Mouse (Mus musculus): Measurements from ENCODE around the gene Csnk2b.

The Csnk2b gene

DNA sequence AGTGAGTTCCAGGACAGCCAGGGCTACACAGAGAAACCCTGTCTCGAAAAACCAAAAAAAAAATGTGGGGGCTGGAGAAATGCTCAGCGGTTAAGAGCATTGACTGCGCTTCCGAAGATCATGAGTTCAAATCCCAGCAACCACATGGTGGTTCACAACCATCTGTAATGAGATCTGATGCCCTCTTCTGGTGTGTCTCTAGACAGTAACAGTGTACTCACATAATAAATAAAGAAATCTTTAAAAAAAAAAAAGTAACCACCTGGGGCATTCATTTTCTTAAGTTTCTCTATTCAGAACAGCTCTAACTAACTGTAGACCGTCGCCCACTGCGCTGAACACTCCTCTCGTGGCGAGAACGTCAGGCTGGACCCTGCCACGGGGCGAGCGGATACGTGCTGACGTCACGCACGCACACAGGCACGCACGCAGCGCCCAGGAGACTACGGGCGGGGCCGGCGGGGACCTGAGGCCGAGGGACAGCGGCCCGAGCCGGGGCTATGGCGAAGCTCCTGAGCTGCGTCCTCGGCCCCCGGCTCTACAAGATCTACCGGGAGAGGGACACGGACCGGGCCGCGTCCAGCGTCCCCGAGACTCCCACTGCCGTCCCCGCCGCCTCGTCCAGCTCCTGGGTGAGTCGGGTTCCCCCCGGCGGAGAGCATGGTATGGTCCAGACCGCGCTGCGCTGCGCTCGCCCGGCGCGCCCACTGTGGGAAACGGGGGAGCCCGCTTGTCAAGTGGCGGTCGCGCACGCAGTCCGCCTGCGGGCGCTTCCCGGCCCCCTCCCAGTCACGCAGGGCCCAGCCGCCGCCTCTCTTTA is 32.8 kb downstream of the Csnk2b start, which contains the start of gene Abhd16a:
TSS of gene Abhd16a (plus strand) at position 439 of the 820 bp plus-strand sequence.
- in situ Hi-C loops (cut with MboI, MseI), result no loop called here

DNA sequence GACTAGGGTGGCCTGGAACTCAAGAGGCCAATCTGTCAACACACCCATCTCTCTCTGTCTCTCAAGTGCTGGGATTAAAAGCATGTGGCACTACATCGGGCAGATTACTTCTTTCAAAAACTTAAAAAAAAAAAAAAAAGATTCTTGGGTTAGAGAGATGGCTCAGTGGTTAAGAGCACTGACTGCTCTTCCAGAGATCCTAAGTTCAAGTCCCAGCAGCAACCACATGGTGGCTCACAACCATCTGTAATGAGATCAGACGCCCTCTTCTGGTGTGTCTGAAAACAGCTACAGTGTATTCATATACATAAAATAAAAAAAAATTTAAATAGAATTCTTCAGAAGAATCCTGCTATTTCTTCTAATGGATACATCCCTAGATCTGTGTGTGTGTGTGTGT is 33.7 kb downstream of the Csnk2b start:
- in situ Hi-C loops (cut with MboI, MseI), result no loop called here

- in situ Hi-C loops (cut with MboI, MseI), result no loop called here
Observed at GRCm38 (mm10) chr17:35085208-35085865, 36.5 kb downstream of the Csnk2b start, which contains the start of gene Ly6g6f. Gene Ly6g6f, minus strand, starts transcription at chr17:35085610.

- in situ Hi-C loops (cut with MboI, MseI), result no loop called here
Observed at GRCm38 (mm10) chr17:35083929-35084497, 37.8 kb downstream of the Csnk2b start.

DNA sequence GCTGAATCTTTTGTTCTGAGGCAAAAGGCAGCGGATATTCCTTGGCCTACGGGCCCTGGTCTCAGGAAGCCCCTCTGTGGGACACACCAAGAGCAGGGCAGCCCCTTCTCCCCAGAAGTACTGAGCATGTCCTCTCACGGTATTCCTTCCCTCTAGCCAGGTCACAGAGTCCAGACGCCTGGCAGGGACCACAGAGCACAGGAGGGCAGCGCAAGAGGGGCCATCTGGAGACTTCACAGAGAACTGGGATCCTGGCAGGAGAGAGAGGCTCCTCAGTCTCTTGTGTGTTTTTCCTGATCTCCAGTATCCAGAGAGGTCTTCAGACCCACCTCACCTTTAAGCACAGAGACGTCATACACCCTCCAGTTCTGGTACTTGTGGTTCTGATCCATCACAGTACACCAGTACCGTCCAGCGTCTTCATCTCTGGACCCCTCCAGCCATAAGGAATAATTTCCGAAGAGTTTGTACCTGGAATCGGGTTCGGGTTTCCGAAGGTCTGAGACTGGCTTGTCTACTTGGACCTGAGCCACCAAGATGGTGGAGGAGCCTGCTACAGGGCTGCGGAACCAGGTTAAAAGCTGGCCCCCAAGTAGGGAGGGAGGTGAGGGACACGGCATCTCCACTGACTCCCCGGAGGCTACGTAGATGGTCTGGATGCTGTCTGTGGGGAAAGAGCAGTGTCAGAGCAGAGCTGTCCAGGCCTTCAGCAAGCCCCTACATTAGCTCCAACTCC is 38.8 kb downstream of the Csnk2b start:
- in situ Hi-C loops (cut with MboI, MseI), result no loop called here

DNA sequence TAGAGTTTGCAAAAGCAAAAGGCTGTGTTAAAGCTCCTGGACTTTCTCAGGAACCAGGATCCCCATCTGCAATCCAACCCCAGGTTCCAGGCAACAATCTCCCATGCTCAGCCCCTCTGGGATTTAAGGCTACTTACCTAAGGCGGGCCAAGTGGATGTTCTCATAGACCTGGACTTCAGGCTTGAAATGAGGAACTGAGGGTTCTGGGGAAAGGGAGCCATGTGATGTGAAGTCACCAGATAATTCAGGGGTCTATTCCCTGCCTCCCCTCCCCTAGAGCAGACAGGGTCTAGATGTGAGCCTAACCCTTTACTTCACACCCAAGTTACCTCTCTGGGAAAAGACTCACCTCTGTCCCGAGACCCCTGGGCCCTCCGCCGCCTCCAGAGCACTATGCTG is 41.1 kb downstream of the Csnk2b start:
- in situ Hi-C loops (cut with MboI, MseI), result no loop called here

DNA sequence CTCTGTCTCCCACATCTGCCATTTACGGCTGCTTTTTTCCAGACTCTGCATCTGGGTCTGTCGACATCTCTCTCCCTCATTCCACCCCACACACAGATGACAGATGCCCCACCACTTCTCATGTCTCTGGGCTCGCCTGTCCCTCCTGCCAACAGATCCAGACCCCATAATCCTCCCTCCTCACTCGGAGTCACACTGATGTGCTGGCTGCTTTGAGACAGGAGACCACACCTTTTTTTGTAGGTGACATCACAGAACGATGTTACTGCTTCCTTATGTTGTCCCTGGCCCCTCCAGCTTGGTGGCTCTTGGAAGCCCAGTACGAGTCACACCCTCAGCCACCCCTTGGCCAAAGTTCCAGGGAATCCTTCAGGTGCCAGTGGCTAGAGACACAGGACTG is 41.6 kb downstream of the Csnk2b start:
- in situ Hi-C loops (cut with MboI, MseI), result no loop called here

GRCm38 (mm10) chr17:35079778-35080177 is 42.1 kb downstream of the Csnk2b start:
- in situ Hi-C loops (cut with MboI, MseI), result no loop called here

DNA sequence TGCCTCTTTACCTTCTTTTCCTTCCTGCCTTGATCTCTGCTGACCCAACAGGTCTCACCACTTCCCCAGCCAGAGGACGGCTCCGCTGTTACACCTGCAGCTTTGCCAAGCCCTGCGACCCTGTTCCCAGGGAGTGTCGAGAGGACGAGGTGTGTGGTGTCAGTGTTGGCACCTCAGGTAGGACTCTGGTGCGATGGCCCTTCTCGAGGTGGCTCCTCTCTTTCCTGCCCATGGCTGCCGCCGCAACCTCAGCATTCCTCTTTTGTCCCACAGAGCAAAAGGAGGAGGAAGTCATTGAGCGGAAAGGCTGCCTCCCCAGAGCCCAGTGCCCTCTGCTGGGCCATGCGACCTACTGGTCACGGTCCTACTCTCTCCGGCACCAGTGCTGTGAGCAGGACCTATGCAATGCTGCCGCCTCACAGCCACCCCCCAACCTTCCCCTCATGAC is 44.0 kb downstream of the Csnk2b start, which contains the start of gene Ly6g6d:
TSS of gene Ly6g6d (minus strand) at position 280 of the 448 bp plus-strand sequence.
- in situ Hi-C loops (cut with MboI, MseI), result no loop called here

- in situ Hi-C loops (cut with MboI, MseI), result no loop called here
Observed at GRCm38 (mm10) chr17:35077285-35077684, 44.6 kb downstream of the Csnk2b start.

DNA sequence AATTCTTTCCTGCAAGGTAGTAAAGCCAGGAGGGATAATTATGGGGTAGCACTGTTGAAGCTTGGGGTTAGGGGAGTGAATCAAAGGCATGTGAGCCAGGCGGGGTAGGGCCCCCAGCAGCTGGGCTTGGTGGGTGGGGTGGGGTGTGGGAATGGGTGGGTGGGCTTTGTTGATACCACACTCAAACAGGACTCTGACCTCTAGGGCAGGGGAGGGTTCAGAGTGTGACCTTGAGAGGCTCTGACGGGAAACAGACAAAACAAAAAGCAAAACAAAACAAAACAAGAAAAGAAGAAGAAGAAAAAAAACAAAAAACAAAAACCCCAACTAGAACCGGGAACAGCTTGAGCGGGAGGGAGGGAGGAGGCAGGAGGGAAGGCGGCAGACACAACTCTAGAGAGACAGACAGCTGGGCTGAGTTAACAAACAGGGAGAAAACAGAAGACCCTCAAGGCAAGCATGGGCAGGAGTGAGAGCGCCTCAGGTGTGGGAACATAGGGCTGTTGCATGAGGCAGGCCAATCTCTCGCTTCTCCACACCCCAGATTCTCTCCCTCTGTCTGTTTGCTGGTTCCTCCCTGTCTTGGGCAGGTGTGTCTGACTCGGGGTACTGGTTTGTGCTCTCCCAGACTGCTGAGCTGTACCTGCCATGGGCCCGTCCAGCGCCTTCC is 45.2 kb downstream of the Csnk2b start, which contains the start of gene Ly6g6e:
TSS of gene Ly6g6e (plus strand) at position 396 of the 670 bp plus-strand sequence.
- in situ Hi-C loops (cut with MboI, MseI), result no loop called here

DNA sequence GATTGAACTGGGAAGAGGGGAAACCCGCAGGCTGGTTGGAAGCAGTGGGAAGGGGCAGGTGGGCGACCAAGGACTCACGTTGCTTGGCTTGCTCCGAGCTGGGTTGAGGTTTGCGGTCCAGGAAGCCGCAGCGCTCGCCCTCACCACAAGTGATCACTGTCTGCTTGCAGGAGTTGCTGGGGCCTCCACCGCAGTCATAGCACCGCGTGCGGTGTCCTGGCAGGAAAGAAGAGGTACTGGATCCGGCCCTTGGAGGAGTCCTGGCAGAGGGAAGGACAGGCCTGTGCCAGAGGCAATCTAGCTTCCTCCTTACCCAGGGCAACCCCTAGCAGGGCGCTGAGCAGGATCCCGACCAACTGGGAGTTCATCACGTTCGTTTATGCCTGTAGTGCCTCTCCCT is 47.8 kb downstream of the Csnk2b start:
- in situ Hi-C loops (cut with MboI, MseI), result no loop called here

DNA sequence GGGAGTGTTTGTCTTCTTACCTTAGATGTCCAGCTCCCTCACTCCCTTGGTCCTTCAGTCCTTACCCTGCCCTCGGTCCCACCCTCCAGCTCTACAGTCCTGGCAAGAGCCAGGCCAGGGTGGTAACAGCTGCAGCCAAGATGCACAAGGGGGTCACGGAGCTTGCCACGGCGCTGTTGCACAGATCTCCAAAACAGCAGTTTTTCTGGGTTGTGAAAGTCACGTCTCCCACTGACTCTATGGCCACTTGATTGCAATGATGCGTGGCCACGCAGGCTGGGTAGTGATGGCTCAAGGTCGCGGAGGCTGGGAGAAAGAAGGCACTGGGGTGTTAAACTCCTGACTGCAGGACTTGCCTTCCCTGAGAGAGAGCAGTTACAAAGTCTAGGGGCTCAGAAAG is 50.4 kb downstream of the Csnk2b start:
- in situ Hi-C loops (cut with MboI, MseI), result no loop called here

DNA sequence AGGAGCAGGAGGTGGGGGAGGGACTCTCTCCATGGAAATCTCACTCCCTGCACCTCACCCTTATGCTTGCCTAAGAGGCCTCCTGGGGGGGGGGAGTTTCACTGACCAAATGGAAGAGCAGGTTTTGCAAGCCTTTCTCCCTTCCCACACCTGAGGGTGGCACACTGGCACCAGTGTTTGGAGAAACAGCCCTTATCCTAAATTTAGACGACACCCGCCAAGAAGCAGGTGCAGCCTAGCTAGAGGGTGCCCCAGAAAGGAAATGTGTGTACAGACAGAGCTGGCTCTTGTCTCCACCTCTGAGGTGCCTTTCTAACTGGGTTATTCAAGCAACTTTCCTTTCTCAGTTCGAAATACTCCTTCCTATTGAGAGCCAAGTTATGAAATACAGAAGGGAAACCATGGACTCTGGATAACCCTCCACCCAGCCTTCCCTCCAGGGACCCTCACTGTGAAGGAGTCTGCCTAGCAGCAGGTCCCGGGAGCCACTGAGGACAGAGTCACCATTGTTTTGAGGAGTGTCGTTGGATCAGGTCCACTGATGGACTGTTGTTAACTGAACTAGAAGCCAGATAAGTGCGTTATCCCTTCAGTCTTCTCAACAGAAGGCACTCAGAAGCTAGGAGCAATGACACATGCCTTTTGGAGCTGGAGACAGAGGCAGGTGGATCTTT is 51.2 kb downstream of the Csnk2b start:
- in situ Hi-C loops (cut with MboI, MseI), result no loop called here

- in situ Hi-C loops (cut with MboI, MseI), result loop anchor here (5.0 kb wide), 1 partner anchor 46 kb away; no protein-coding TSS in a partner anchor
Observed at GRCm38 (mm10) chr17:35068213-35068914, 53.5 kb downstream of the Csnk2b start.
